Mouse (Mus musculus): ENCODE results near the gene Ldb2. TPM values are rescaled to one million over a fixed set of nuclear protein-coding genes. Genes with fewer than 3 reads are reported as not detected.

The Ldb2 gene
- total and polyA plus RNA-seq, 3 experiments: not detected

- Histone ChIP-seq H3K9me3 (replicated peaks; ENCODE audit: insufficient read depth, low read length) (no peaks in the 10 kb centered on the region), H3K4me3 (ENCODE audit: control insufficient read depth in 1 of 2, insufficient read depth in 1 of 2, low read depth in 2 of 2, low read length in 2 of 2) (no peak overlapping the region), H3K36me3 (ENCODE audit: control insufficient read depth in 1 of 2, insufficient read depth in 2 of 2, low read length in 2 of 2) (no peaks in the 10 kb centered on the region), H3K4me1 (ENCODE audit: control insufficient read depth in 1 of 2, insufficient read depth in 2 of 2, low read length in 2 of 2) (no peaks in the 10 kb centered on the region), H3K9ac (ENCODE audit: control insufficient read depth, low read depth, low read length, poor library complexity, severe bottlenecking) (no peak overlapping the region), H3K27me3 (ENCODE audit: control insufficient read depth in 1 of 2, insufficient read depth in 2 of 2, low read length in 2 of 2) (no peaks in the 10 kb centered on the region), H3K27ac (ENCODE audit: control insufficient read depth, low read depth, low read length) (no peak overlapping the region), H3K79me2 (ENCODE audit: control insufficient read depth, insufficient read depth, low read length, poor library complexity) (no peaks in the 10 kb centered on the region)
- no peak for DNase-seq (ENCODE audit: low read depth, low spot score)
- no peak for TF ChIP-seq GATA1 (IDR thresholded peaks at IDR 0.05; ENCODE audit: low read depth, low read length)
- TF ChIP-seq NELFE (IDR thresholded peaks at IDR 0.05; ENCODE audit: low read depth, low read length): no peak
- TF ChIP-seq HCFC1 (IDR thresholded peaks at IDR 0.05; ENCODE audit: low read depth, low read length): no peak
- no peak for TF ChIP-seq POLR2A (IDR thresholded peaks at IDR 0.05; ENCODE audit: control insufficient read depth in 1 of 2, insufficient read depth in 1 of 2, low read depth in 1 of 2, low read length in 2 of 2, poor library complexity in 1 of 2)
- no peak for TF ChIP-seq TCF12 (IDR thresholded peaks at IDR 0.05; ENCODE audit: low read depth, low read length)
- TF ChIP-seq ZMIZ1 (IDR thresholded peaks at IDR 0.05; ENCODE audit: low read depth, low read length): no peak
- no peak for TF ChIP-seq ZC3H11A (IDR thresholded peaks at IDR 0.05; ENCODE audit: low read depth, low read length)
- TF ChIP-seq SIN3A (IDR thresholded peaks at IDR 0.05; ENCODE audit: low read length): no peak
- TF ChIP-seq POLR2AphosphoS2 (IDR thresholded peaks at IDR 0.05; ENCODE audit: low read length): no peak
- no peak for TF ChIP-seq UBTF (IDR thresholded peaks at IDR 0.05; ENCODE audit: borderline replicate concordance, insufficient read depth, low read depth, low read length)
Measured at GRCm38 (mm10) chr5:44586571-44586970, 212.9 kb downstream of the Ldb2 start.

- Histone ChIP-seq H3K9ac (ENCODE audit: control insufficient read depth, low read depth, low read length, poor library complexity, severe bottlenecking) (no peak overlapping the region), H3K4me1 (ENCODE audit: control insufficient read depth in 1 of 2, insufficient read depth in 2 of 2, low read length in 2 of 2) (no peaks in the 10 kb centered on the region), H3K4me3 (ENCODE audit: control insufficient read depth in 1 of 2, insufficient read depth in 1 of 2, low read depth in 2 of 2, low read length in 2 of 2) (no peak overlapping the region), H3K27ac (ENCODE audit: control insufficient read depth, low read depth, low read length) (no peak overlapping the region), H3K79me2 (ENCODE audit: control insufficient read depth, insufficient read depth, low read length, poor library complexity) (no peaks in the 10 kb centered on the region), H3K36me3 (ENCODE audit: control insufficient read depth in 1 of 2, insufficient read depth in 2 of 2, low read length in 2 of 2) (no peaks in the 10 kb centered on the region), H3K9me3 (replicated peaks; ENCODE audit: insufficient read depth, low read length) (no peaks in the 10 kb centered on the region), H3K27me3 (ENCODE audit: control insufficient read depth in 1 of 2, insufficient read depth in 2 of 2, low read length in 2 of 2) (no peaks in the 10 kb centered on the region)
- no peak for DNase-seq (ENCODE audit: low read depth, low spot score)
- TF ChIP-seq MAZ (IDR thresholded peaks at IDR 0.05; ENCODE audit: low read depth, low read length): no peak
- no peak for TF ChIP-seq MYC (IDR thresholded peaks at IDR 0.05; ENCODE audit: low read depth, low read length)
- no peak for TF ChIP-seq HCFC1 (IDR thresholded peaks at IDR 0.05; ENCODE audit: low read depth, low read length)
- no peak for TF ChIP-seq POLR2A (IDR thresholded peaks at IDR 0.05; ENCODE audit: control insufficient read depth in 1 of 2, insufficient read depth in 1 of 2, low read depth in 1 of 2, low read length in 2 of 2, poor library complexity in 1 of 2)
- TF ChIP-seq RCOR1 (IDR thresholded peaks at IDR 0.05; ENCODE audit: low read depth, low read length): no peak
- TF ChIP-seq SMC3 (IDR thresholded peaks at IDR 0.05; ENCODE audit: low read depth, low read length): no peak
- no peak for TF ChIP-seq ZMIZ1 (IDR thresholded peaks at IDR 0.05; ENCODE audit: low read depth, low read length)
- no peak for TF ChIP-seq GABPA (IDR thresholded peaks at IDR 0.05; ENCODE audit: low read depth, low read length)
- no peak for TF ChIP-seq CHD2 (IDR thresholded peaks at IDR 0.05; ENCODE audit: low read length)
- no peak for TF ChIP-seq MXI1 (IDR thresholded peaks at IDR 0.05; ENCODE audit: low read depth, low read length)
- TF ChIP-seq ZC3H11A (IDR thresholded peaks at IDR 0.05; ENCODE audit: low read depth, low read length): no peak
- no peak for TF ChIP-seq USF1 (IDR thresholded peaks at IDR 0.05; ENCODE audit: low read depth, low read length)
- TF ChIP-seq SIN3A (IDR thresholded peaks at IDR 0.05; ENCODE audit: low read length): no peak
- TF ChIP-seq CHD1 (IDR thresholded peaks at IDR 0.05; ENCODE audit: low read depth, low read length): no peak
- no peak for TF ChIP-seq NRF1 (IDR thresholded peaks at IDR 0.05; ENCODE audit: insufficient read depth, low read depth, low read length, poor library complexity, severe bottlenecking)
Measured at GRCm38 (mm10) chr5:44579899-44580459, 219.5 kb downstream of the Ldb2 start.
